In the genomic region with DNA sequence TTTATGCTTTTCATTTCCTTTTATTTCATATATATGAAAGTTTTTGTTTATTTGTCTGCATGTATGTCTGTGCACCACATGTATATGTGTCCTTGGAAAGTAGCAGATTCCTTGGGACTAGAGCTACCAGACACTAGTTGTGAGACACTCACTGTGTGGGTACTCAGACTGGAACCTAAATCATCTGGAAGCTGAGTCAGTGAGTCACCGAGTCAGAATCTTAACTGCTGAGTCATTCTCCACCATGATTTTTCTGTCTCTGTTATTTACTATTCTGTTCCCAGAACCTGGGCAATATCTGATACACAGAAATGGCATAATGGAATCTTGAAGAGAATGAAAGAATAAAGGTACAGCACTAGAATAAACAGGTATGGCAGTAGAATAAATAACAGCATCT, we compare ENCODE assay signal across 18 mouse cellular contexts. TPM values are rescaled to one million over a fixed set of nuclear protein-coding genes. Genes with fewer than 3 reads are reported as not detected.
DNase-seq lines count a peak whose midpoint lies in the region.
"Had no signal": no experiment of that assay in that cellular context is flagged by ENCODE, and none has a peak within 500 bp of the region (broad histone marks: within the 10 kb centered on the region; RNA-seq: fewer than 3 reads in every experiment).

No protein-coding gene starts in this region.

- DNase-seq in adrenal gland, adult (ENCODE audit: inconsistent age in 2 of 2, low spot score in 1 of 2): peak; percentile 35 to 76
- DNase-seq in adrenal gland, adult 8-10 months: no peak
- DNase-seq in 416B (ENCODE audit: low read depth) (peak; percentile 69), MN1 (ENCODE audit: low spot score) (peak; percentile 9)
- peak; percentile 23 for DNase-seq in c-Kit-positive CD71-positive TER-119-negative erythroid progenitor cells, embryonic 14.5 days (ENCODE audit: low read depth)
- no peak for DNase-seq in embryo, embryonic 11 days
- no peak for DNase-seq in urinary bladder, postnatal 25 days (ENCODE audit: low spot score)
- DNase-seq in lung, adult 18-20 months: no peak
- DNase-seq: cerebellum, adult 11 months; cerebellum, adult 9-11 months; gastrocnemius, postnatal 10 days; heart, adult 11 months; heart, postnatal 10 days; kidney, postnatal 36 days; lung, postnatal 36 days; right cerebral cortex, postnatal 14 days; thymus, adult 2 months; thymus, postnatal 4 days had no signal

RNA-seq across cellular contexts. Expression of a gene that starts 14.0 kb away (rescaled TPM):
- 10 to 100 TPM; 53.4 to 62.6 (median 56.3) TPM for total RNA-seq in adrenal gland, adult 8-10 months (2022)

Comparison
In these comparisons a context has a peak if more than half of its experiments do, and no peak if none do; other contexts are left out.
1. DNase-seq: peak in adrenal gland, adult (2 of 2), 416B (single experiment), MN1 (single experiment) and c-Kit-positive CD71-positive TER-119-negative erythroid progenitor cells, embryonic 14.5 days (single experiment); none in adrenal gland, adult 8-10 months (single experiment), embryo, embryonic 11 days (single experiment), urinary bladder, postnatal 25 days (single experiment) and lung, adult 18-20 months (0 of 2).